Mouse (Mus musculus): ENCODE data around the gene Hsd3b2. TPM values are rescaled to one million over a fixed set of nuclear protein-coding genes. Genes with fewer than 3 reads are reported as not detected.
"Not testable (repeated sequence)": the region's sequence is repeated elsewhere in the genome, so short reads cannot be mapped to it uniquely, and the experiment has no call there.

Hsd3b2 gene
- not detected in 2 replicates for total RNA-seq (2014; rRNA removed)
- 0.11 TPM in 1 of 2 replicates, not detected in the other for polyA plus RNA-seq (2015; fragmentation: Nextera tagmentation; extraction: Ambion mirVana)

GRCm38 (mm10) chr3:98724376-98724775, at the start of gene Hsd3b2:
Gene Hsd3b2, minus strand, starts transcription at chr3:98724543.
- Histone ChIP-seq H3K27ac (ENCODE audit: low read depth, low read length) (no peak within 1 kb of the TSS), H3K9me3 (ENCODE audit: low read length) (no peaks in the 10 kb centered on the region), H3K4me1 (ENCODE audit: insufficient read depth) (no peaks in the 10 kb centered on the region), H3K9ac (no peak within 1 kb of the TSS), H3K4me2 (ENCODE audit: low read depth) (no peak within 1 kb of the TSS), H3K36me3 (ENCODE audit: insufficient read depth) (no peaks in the 10 kb centered on the region), H3K27me3 (ENCODE audit: insufficient read depth, low read length) (no peaks in the 10 kb centered on the region), H3K4me3 (ENCODE audit: low read depth, low read length) (no peak within 1 kb of the TSS)
- ATAC-seq (no peak), DNase-seq (no peak)
- WGBS: 73% methylated on average over 1 of the region's 1 CpGs
- TF ChIP-seq CTCF (IDR thresholded peaks at IDR 0.05; ENCODE audit: low read depth): no peak

- Histone ChIP-seq H3K9me3 (ENCODE audit: low read length) (no peaks in the 10 kb centered on the region), H3K27ac (ENCODE audit: low read depth, low read length) (no peak overlapping the region), H3K36me3 (ENCODE audit: insufficient read depth) (no peaks in the 10 kb centered on the region), H3K9ac (no peak overlapping the region), H3K4me2 (ENCODE audit: low read depth) (no peak overlapping the region), H3K4me1 (ENCODE audit: insufficient read depth) (no peaks in the 10 kb centered on the region), H3K4me3 (ENCODE audit: low read depth, low read length) (no peak overlapping the region), H3K27me3 (ENCODE audit: insufficient read depth, low read length) (no peaks in the 10 kb centered on the region)
- DNase-seq: no peak
- ATAC-seq: no peak
- TF ChIP-seq CTCF (IDR thresholded peaks at IDR 0.05; ENCODE audit: low read depth): no peak
These were observed 39.8 kb upstream of the Hsd3b2 start for GRCm38 (mm10) chr3:98764155-98764554.

GRCm38 (mm10) chr3:98756836-98757235, 32.5 kb upstream of the Hsd3b2 start:
- Histone ChIP-seq H3K4me1 (ENCODE audit: insufficient read depth) (no peaks in the 10 kb centered on the region), H3K9ac (no peak overlapping the region), H3K4me2 (ENCODE audit: low read depth) (no peak overlapping the region), H3K27me3 (ENCODE audit: insufficient read depth, low read length) (no peaks in the 10 kb centered on the region), H3K36me3 (ENCODE audit: insufficient read depth) (no peaks in the 10 kb centered on the region), H3K27ac (ENCODE audit: low read depth, low read length) (no peak overlapping the region), H3K4me3 (ENCODE audit: low read depth, low read length) (no peak overlapping the region), H3K9me3 (ENCODE audit: low read length) (no peaks in the 10 kb centered on the region)
- ATAC-seq: no peak
- no peak for TF ChIP-seq CTCF (IDR thresholded peaks at IDR 0.05; ENCODE audit: low read depth)
- DNase-seq: no peak
- WGBS: 90% methylated on average over 3 of the region's 3 CpGs

GRCm38 (mm10) chr3:98752171-98752570, 27.8 kb upstream of the Hsd3b2 start:
- DNase-seq (no peak), ATAC-seq (no peak)
- no peak overlapping the region for H3K9ac ChIP-seq
- WGBS: 65% methylated on average over 2 of the region's 2 CpGs
- no peak overlapping the region for H3K27ac ChIP-seq (ENCODE audit: low read depth, low read length)
- H3K4me2 ChIP-seq (ENCODE audit: low read depth): no peak overlapping the region
- no peak for TF ChIP-seq CTCF (IDR thresholded peaks at IDR 0.05; ENCODE audit: low read depth)
- H3K4me1 ChIP-seq (ENCODE audit: insufficient read depth): no peaks in the 10 kb centered on the region
- no peak overlapping the region for H3K4me3 ChIP-seq (ENCODE audit: low read depth, low read length)
- no peaks in the 10 kb centered on the region for H3K36me3 ChIP-seq (ENCODE audit: insufficient read depth)
- no peaks in the 10 kb centered on the region for H3K27me3 ChIP-seq (ENCODE audit: insufficient read depth, low read length)
- H3K9me3 ChIP-seq (ENCODE audit: low read length): no peaks in the 10 kb centered on the region

GRCm38 (mm10) chr3:98741043-98741442, 16.7 kb upstream of the Hsd3b2 start:
- H3K4me1 ChIP-seq (ENCODE audit: insufficient read depth); H3K36me3 ChIP-seq (ENCODE audit: insufficient read depth); H3K4me3 ChIP-seq (ENCODE audit: low read depth, low read length); H3K9me3 ChIP-seq (ENCODE audit: low read length); DNase-seq; H3K27ac ChIP-seq (ENCODE audit: low read depth, low read length); H3K27me3 ChIP-seq (ENCODE audit: insufficient read depth, low read length); H3K9ac ChIP-seq; H3K4me2 ChIP-seq (ENCODE audit: low read depth): not testable (repeated sequence)
- WGBS: 65% methylated on average over 1 of the region's 1 CpGs
- ATAC-seq: 0 out of 2 replicates have a peak, but pooled peaks have one; percentile 34

- Histone ChIP-seq H3K27me3 (ENCODE audit: insufficient read depth, low read length) (no peaks in the 10 kb centered on the region), H3K27ac (ENCODE audit: low read depth, low read length) (no peak overlapping the region), H3K4me3 (ENCODE audit: low read depth, low read length) (no peak overlapping the region), H3K9me3 (ENCODE audit: low read length) (no peaks in the 10 kb centered on the region), H3K4me1 (ENCODE audit: insufficient read depth) (no peaks in the 10 kb centered on the region), H3K4me2 (ENCODE audit: low read depth) (no peak overlapping the region), H3K36me3 (ENCODE audit: insufficient read depth) (no peaks in the 10 kb centered on the region), H3K9ac (no peak overlapping the region)
- no peak for TF ChIP-seq CTCF (IDR thresholded peaks at IDR 0.05; ENCODE audit: low read depth)
- 44% methylated on average over 4 of the region's 4 CpGs for WGBS
- DNase-seq (no peak), ATAC-seq (no peak)
These were observed 10.0 kb upstream of the Hsd3b2 start for GRCm38 (mm10) chr3:98734340-98734739.

GRCm38 (mm10) chr3:98733724-98734123, 9.4 kb upstream of the Hsd3b2 start:
- DNase-seq (no peak), ATAC-seq (no peak)
- Histone ChIP-seq H3K4me1 (ENCODE audit: insufficient read depth) (no peaks in the 10 kb centered on the region), H3K4me3 (ENCODE audit: low read depth, low read length) (no peak overlapping the region), H3K9me3 (ENCODE audit: low read length) (no peaks in the 10 kb centered on the region), H3K27ac (ENCODE audit: low read depth, low read length) (no peak overlapping the region), H3K9ac (no peak overlapping the region), H3K4me2 (ENCODE audit: low read depth) (no peak overlapping the region), H3K36me3 (ENCODE audit: insufficient read depth) (no peaks in the 10 kb centered on the region), H3K27me3 (ENCODE audit: insufficient read depth, low read length) (no peaks in the 10 kb centered on the region)
- TF ChIP-seq CTCF (IDR thresholded peaks at IDR 0.05; ENCODE audit: low read depth): no peak
- 83% methylated on average over 2 of the region's 2 CpGs for WGBS

- H3K4me1 ChIP-seq (ENCODE audit: insufficient read depth): no peaks in the 10 kb centered on the region
- H3K27me3 ChIP-seq (ENCODE audit: insufficient read depth, low read length): no peaks in the 10 kb centered on the region
- no peak overlapping the region for H3K9ac ChIP-seq
- no peak overlapping the region for H3K4me2 ChIP-seq (ENCODE audit: low read depth)
- TF ChIP-seq CTCF (IDR thresholded peaks at IDR 0.05; ENCODE audit: low read depth): no peak
- H3K4me3 ChIP-seq (ENCODE audit: low read depth, low read length): no peak overlapping the region
- no peaks in the 10 kb centered on the region for H3K9me3 ChIP-seq (ENCODE audit: low read length)
- peak; percentile 13 for DNase-seq
- no peak for ATAC-seq
- H3K36me3 ChIP-seq (ENCODE audit: insufficient read depth): no peaks in the 10 kb centered on the region
- 78% methylated on average over 2 of the region's 2 CpGs for WGBS
- no peak overlapping the region for H3K27ac ChIP-seq (ENCODE audit: low read depth, low read length)
These were observed 1.9 kb upstream of the Hsd3b2 start for GRCm38 (mm10) chr3:98726281-98726680.
